Mouse (Mus musculus): ENCODE data around the gene Lrrk1. TPM values are rescaled to one million over a fixed set of nuclear protein-coding genes. Genes with fewer than 3 reads are reported as not detected.
A peak's percentile ranks its signal among the peaks of the same experiment; 100 is the strongest.

Lrrk1 gene
- polyA plus RNA-seq, 1 experiment from 2014 or later = 33.0 TPM

GRCm38 (mm10) chr7:66260295-66260694 lies 127.9 kb downstream of the Lrrk1 start:
- CTCF ChIA-PET = no interaction called here
- TF ChIP-seq CTCF (IDR thresholded peaks at IDR 0.05) = no peak
- ATAC-seq = no peak
- DNase-seq (ENCODE audit: low read depth, low spot score) = no peak
- POLR2A ChIA-PET = no interaction called here
- in situ Hi-C loops (cut with MboI; ENCODE audit: low pct_unique_long_range_greater_than_20kb) = no loop called here
- no peaks in the 10 kb centered on the region for H3K27me3 ChIP-seq

- no peak for DNase-seq (ENCODE audit: low read depth, low spot score)
- in situ Hi-C loops (cut with MboI; ENCODE audit: low pct_unique_long_range_greater_than_20kb) = no loop called here
- POLR2A ChIA-PET = no interaction called here
Measured at GRCm38 (mm10) chr7:66259436-66260206, 128.5 kb downstream of the Lrrk1 start.

GRCm38 (mm10) chr7:66258997-66259396 lies 129.2 kb downstream of the Lrrk1 start:
- in situ Hi-C loops (cut with MboI; ENCODE audit: low pct_unique_long_range_greater_than_20kb) = no loop called here
- no peak for DNase-seq (ENCODE audit: low read depth, low spot score)
- H3K27me3 ChIP-seq = no peaks in the 10 kb centered on the region
- ATAC-seq = no peak
- TF ChIP-seq CTCF (IDR thresholded peaks at IDR 0.05) = no peak
- ChIA-PET POLR2A (no interaction called here), CTCF (no interaction called here)

More at GRCm38 (mm10) chr7:66259436-66260206, 128.5 kb downstream of the Lrrk1 start:
- CTCF ChIA-PET = no interaction called here
- no peak for ATAC-seq
- TF ChIP-seq CTCF (IDR thresholded peaks at IDR 0.05) = no peak
- no peaks in the 10 kb centered on the region for H3K27me3 ChIP-seq

GRCm38 (mm10) chr7:66257232-66257631 lies 130.9 kb downstream of the Lrrk1 start:
- CTCF ChIA-PET = interaction anchor here (1.2 kb wide), 1 partner anchor 43 kb away, joined by 3 read pairs; no protein-coding TSS in a partner anchor
- no peak for TF ChIP-seq CTCF (IDR thresholded peaks at IDR 0.05)
- in situ Hi-C loops (cut with MboI; ENCODE audit: low pct_unique_long_range_greater_than_20kb) = no loop called here
- ATAC-seq (no peak), DNase-seq (ENCODE audit: low read depth, low spot score) (no peak)
- POLR2A ChIA-PET = no interaction called here
- no peaks in the 10 kb centered on the region for H3K27me3 ChIP-seq

- no peaks in the 10 kb centered on the region for H3K27me3 ChIP-seq
- CTCF ChIA-PET = no interaction called here
- in situ Hi-C loops (cut with MboI; ENCODE audit: low pct_unique_long_range_greater_than_20kb) = no loop called here
- POLR2A ChIA-PET = no interaction called here
- DNase-seq (ENCODE audit: low read depth, low spot score) (no peak), ATAC-seq (no peak)
- no peak for TF ChIP-seq CTCF (IDR thresholded peaks at IDR 0.05)
Measured at GRCm38 (mm10) chr7:66256441-66256840, 131.7 kb downstream of the Lrrk1 start.

GRCm38 (mm10) chr7:66254993-66255392 lies 133.2 kb downstream of the Lrrk1 start:
- no peak for TF ChIP-seq CTCF (IDR thresholded peaks at IDR 0.05)
- DNase-seq (ENCODE audit: low read depth, low spot score) (no peak), ATAC-seq (no peak)
- CTCF ChIA-PET = no interaction called here
- in situ Hi-C loops (cut with MboI; ENCODE audit: low pct_unique_long_range_greater_than_20kb) = loop anchor here (5.0 kb wide), 1 partner anchor 148 kb away; the partner anchor contains the start of gene Chsy1
- no peaks in the 10 kb centered on the region for H3K27me3 ChIP-seq
- POLR2A ChIA-PET = no interaction called here

GRCm38 (mm10) chr7:66253975-66254651 lies 134.0 kb downstream of the Lrrk1 start:
- ChIA-PET POLR2A (no interaction called here), CTCF (no interaction called here)
- ATAC-seq (no peak), DNase-seq (ENCODE audit: low read depth, low spot score) (no peak)
- TF ChIP-seq CTCF (IDR thresholded peaks at IDR 0.05) = no peak
- in situ Hi-C loops (cut with MboI; ENCODE audit: low pct_unique_long_range_greater_than_20kb) = loop anchor here (5.0 kb wide), 1 partner anchor 147 kb away; the partner anchor contains the start of gene Chsy1
- no peaks in the 10 kb centered on the region for H3K27me3 ChIP-seq

GRCm38 (mm10) chr7:66250030-66250429 lies 138.1 kb downstream of the Lrrk1 start:
- CTCF ChIA-PET = interaction anchor here (0.8 to 2.0 kb wide), 6 partner anchors 11 to 151 kb away, joined by 3 to 12 read pairs (median 3); no protein-coding TSS in a partner anchor
- H3K27me3 ChIP-seq = no peaks in the 10 kb centered on the region
- peak; percentile 92 for TF ChIP-seq CTCF (IDR thresholded peaks at IDR 0.05)
- POLR2A ChIA-PET = no interaction called here
- in situ Hi-C loops (cut with MboI; ENCODE audit: low pct_unique_long_range_greater_than_20kb) = loop anchor here (5.0 kb wide), 1 partner anchor 143 kb away; the partner anchor contains the start of gene Chsy1
- peak; percentile 68 for ATAC-seq
- no peak for DNase-seq (ENCODE audit: low read depth, low spot score)

GRCm38 (mm10) chr7:66249426-66249825 lies 138.7 kb downstream of the Lrrk1 start:
- ChIA-PET POLR2A (no interaction called here), CTCF (interaction anchor here (1.1 to 2.0 kb wide), 3 partner anchors 21 to 146 kb away, joined by 3 to 12 read pairs (median 4); no protein-coding TSS in a partner anchor)
- H3K27me3 ChIP-seq = no peaks in the 10 kb centered on the region
- DNase-seq (ENCODE audit: low read depth, low spot score) (no peak), ATAC-seq (no peak)
- TF ChIP-seq CTCF (IDR thresholded peaks at IDR 0.05) = no peak
- in situ Hi-C loops (cut with MboI; ENCODE audit: low pct_unique_long_range_greater_than_20kb) = no loop called here

GRCm38 (mm10) chr7:66249020-66249419 lies 139.1 kb downstream of the Lrrk1 start:
- no peak for DNase-seq (ENCODE audit: low read depth, low spot score)
- CTCF ChIA-PET = interaction anchor here (1.1 to 2.0 kb wide), 3 partner anchors 68 to 146 kb away, joined by 3 to 12 read pairs (median 3); no protein-coding TSS in a partner anchor
- in situ Hi-C loops (cut with MboI; ENCODE audit: low pct_unique_long_range_greater_than_20kb) = no loop called here

GRCm38 (mm10) chr7:66248270-66248669 lies 139.9 kb downstream of the Lrrk1 start:
- CTCF ChIA-PET = interaction anchor here (1.3 kb wide), 1 partner anchor 141 kb away, joined by 3 read pairs; no protein-coding TSS in a partner anchor
- DNase-seq (ENCODE audit: low read depth, low spot score) = no peak
- H3K27me3 ChIP-seq = no peaks in the 10 kb centered on the region
- in situ Hi-C loops (cut with MboI; ENCODE audit: low pct_unique_long_range_greater_than_20kb) = no loop called here
- POLR2A ChIA-PET = no interaction called here
- TF ChIP-seq CTCF (IDR thresholded peaks at IDR 0.05) = no peak
- ATAC-seq = no peak

More at GRCm38 (mm10) chr7:66249020-66249419, 139.1 kb downstream of the Lrrk1 start:
- H3K27me3 ChIP-seq = no peaks in the 10 kb centered on the region
- ATAC-seq = no peak
- POLR2A ChIA-PET = no interaction called here
- no peak for TF ChIP-seq CTCF (IDR thresholded peaks at IDR 0.05)

All from Patski (cell line).